In genomic region chr13:95670534-95670933, GRCm38 (mm10) we compare ENCODE assay signal across 1 mouse cellular context.
TF ChIP-seq lines count a peak whose summit lies in the region.

No protein-coding gene starts in this region.

TF ChIP-seq in MEL, 35 proteins besides CTCF, POLR2A, EP300 and RAD21 (continued from another document):
- no peak for TF ChIP-seq MXI1 (IDR thresholded peaks at IDR 0.05; ENCODE audit: low read depth, low read length)
- TF ChIP-seq SIN3A (IDR thresholded peaks at IDR 0.05; ENCODE audit: low read length) = no peak
- TF ChIP-seq TCF12 (IDR thresholded peaks at IDR 0.05; ENCODE audit: low read depth, low read length) = no peak
- TF ChIP-seq SMC3 (IDR thresholded peaks at IDR 0.05; ENCODE audit: low read depth, low read length) = no peak
